Mouse (Mus musculus): ENCODE data around the gene Nhlh1. TPM values are rescaled to one million over a fixed set of nuclear protein-coding genes. Genes with fewer than 3 reads are reported as not detected.

Gene Nhlh1
- polyA plus RNA-seq (2012; rRNA removed): not detected in 2 replicates

GRCm38 (mm10) chr1:172057491-172057921, at the start of gene Nhlh1:
Nhlh1 (minus strand) TSS chr1:172057573.

GRCm38 (mm10) chr1:172082101-172082898, 24.9 kb upstream of the Nhlh1 start, which contains the start of the genes Copa and Ncstn:
Copa (plus strand) TSS chr1:172082529.
Ncstn (minus strand) TSS chr1:172082795.

GRCm38 (mm10) chr1:172028394-172029275, 28.7 kb downstream of the Nhlh1 start, which contains the start of gene Vangl2:
Vangl2 (minus strand) TSS chr1:172028444.

Other genes starting within 250 kb of the Nhlh1 start
- 3.2 and 4.5 TPM in 2 replicates for gene Cd84, start 217.9 kb downstream of the Nhlh1 start, polyA plus RNA-seq (2012; rRNA removed)
- 0.25 and 0.30 TPM in 2 replicates for gene Gm10521, start 161.9 kb downstream of the Nhlh1 start, polyA plus RNA-seq (2012; rRNA removed)
- 0.19 and 0.33 TPM in 2 replicates for gene Slamf6, start 140.1 kb downstream of the Nhlh1 start, polyA plus RNA-seq (2012; rRNA removed)
- 0.68 and 0.74 TPM in 2 replicates for gene Vangl2, start 29.1 kb downstream of the Nhlh1 start, polyA plus RNA-seq (2012; rRNA removed)
- 31.2 and 31.6 TPM in 2 replicates for gene Copa, start 25.0 kb upstream of the Nhlh1 start, polyA plus RNA-seq (2012; rRNA removed)
- 20.5 and 24.1 TPM in 2 replicates for gene Ncstn, start 25.2 kb upstream of the Nhlh1 start, polyA plus RNA-seq (2012; rRNA removed)
- gene Pex19, start 69.2 kb upstream of the Nhlh1 start, polyA plus RNA-seq (2012; rRNA removed): 18.3 and 20.3 TPM in 2 replicates
- gene Dcaf8, start 90.5 kb upstream of the Nhlh1 start, polyA plus RNA-seq (2012; rRNA removed): 34.0 and 37.0 TPM in 2 replicates
- gene Pea15a, start 149.2 kb upstream of the Nhlh1 start, polyA plus RNA-seq (2012; rRNA removed): 11.8 and 12.0 TPM in 2 replicates
- 0.18 and 0.85 TPM in 2 replicates for gene Casq1, start 162.3 kb upstream of the Nhlh1 start, polyA plus RNA-seq (2012; rRNA removed)
- 0.01 TPM in 2 replicates for gene Atp1a4, start 200.8 kb upstream of the Nhlh1 start, polyA plus RNA-seq (2012; rRNA removed)
- 13.8 and 14.8 TPM in 2 replicates for gene Igsf8, start 204.1 kb upstream of the Nhlh1 start, polyA plus RNA-seq (2012; rRNA removed)
- gene Atp1a2, start 240.5 kb upstream of the Nhlh1 start, polyA plus RNA-seq (2012; rRNA removed): 0.08 and 0.28 TPM in 2 replicates

Measured in liver, embryonic 14 days (tissue).